Mouse (Mus musculus): ENCODE measurements around the gene Gusb. TPM values are rescaled to one million over a fixed set of nuclear protein-coding genes. Genes with fewer than 3 reads are reported as not detected.
"Not testable (repeated sequence)": the region's sequence is repeated elsewhere in the genome, so short reads cannot be mapped to it uniquely, and the experiment has no call there.

Gusb gene
- polyA plus RNA-seq, 1 experiment from 2014 or later: 25.8 TPM

DNA sequence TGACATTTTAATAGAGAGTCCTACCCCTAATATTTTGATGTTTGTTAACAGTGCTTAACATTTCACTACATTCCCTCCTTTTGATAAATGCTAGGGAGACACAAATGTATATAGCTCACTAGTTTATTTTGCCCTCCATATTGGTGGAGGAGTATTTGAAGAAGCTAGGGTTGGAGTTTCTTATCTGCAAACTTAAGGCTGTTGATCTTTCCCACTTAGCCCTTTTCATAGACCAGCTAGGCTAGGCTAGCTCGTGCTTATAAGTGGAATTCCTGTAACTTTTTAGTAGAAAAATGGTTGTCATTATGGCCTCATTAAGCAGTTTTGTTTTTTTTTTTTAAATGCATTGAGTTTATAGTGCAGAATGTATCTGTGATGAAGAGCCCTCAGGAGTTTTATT is 59.4 kb downstream of the Gusb start:
- no peak overlapping the region for H3K9ac ChIP-seq (replicated peaks; ENCODE audit: low read length)
- DNase-seq (no peak), ATAC-seq (ENCODE audit: low FRiP score, low TSS enrichment) (no peak)
- no peaks in the 10 kb centered on the region for H3K27me3 ChIP-seq (ENCODE audit: control insufficient read depth, insufficient read depth, low read length)
- no peaks in the 10 kb centered on the region for H3K9me3 ChIP-seq (ENCODE audit: control insufficient read depth, low read length)
- peak overlapping the region; percentile 21; the same call in 1 of the 2 replicates for H3K4me2 ChIP-seq (ENCODE audit: low read length)
- 88% methylated on average over 1 of the region's 1 CpGs for WGBS
- peaks cover 4% of the 10 kb centered on the region; the same call in 1 of the 2 replicates for H3K4me1 ChIP-seq (ENCODE audit: control insufficient read depth, insufficient read depth, low read length)
- H3K36me3 ChIP-seq (ENCODE audit: control insufficient read depth, insufficient read depth, low read length): 0 out of 2 replicates have a peak, but pooled peaks cover 2% of the 10 kb centered on the region
- H3K4me3 ChIP-seq (replicated peaks; ENCODE audit: low read depth, low read length): no peak overlapping the region
- H3K27ac ChIP-seq (replicated peaks; ENCODE audit: low read depth, low read length): no peak overlapping the region

DNA sequence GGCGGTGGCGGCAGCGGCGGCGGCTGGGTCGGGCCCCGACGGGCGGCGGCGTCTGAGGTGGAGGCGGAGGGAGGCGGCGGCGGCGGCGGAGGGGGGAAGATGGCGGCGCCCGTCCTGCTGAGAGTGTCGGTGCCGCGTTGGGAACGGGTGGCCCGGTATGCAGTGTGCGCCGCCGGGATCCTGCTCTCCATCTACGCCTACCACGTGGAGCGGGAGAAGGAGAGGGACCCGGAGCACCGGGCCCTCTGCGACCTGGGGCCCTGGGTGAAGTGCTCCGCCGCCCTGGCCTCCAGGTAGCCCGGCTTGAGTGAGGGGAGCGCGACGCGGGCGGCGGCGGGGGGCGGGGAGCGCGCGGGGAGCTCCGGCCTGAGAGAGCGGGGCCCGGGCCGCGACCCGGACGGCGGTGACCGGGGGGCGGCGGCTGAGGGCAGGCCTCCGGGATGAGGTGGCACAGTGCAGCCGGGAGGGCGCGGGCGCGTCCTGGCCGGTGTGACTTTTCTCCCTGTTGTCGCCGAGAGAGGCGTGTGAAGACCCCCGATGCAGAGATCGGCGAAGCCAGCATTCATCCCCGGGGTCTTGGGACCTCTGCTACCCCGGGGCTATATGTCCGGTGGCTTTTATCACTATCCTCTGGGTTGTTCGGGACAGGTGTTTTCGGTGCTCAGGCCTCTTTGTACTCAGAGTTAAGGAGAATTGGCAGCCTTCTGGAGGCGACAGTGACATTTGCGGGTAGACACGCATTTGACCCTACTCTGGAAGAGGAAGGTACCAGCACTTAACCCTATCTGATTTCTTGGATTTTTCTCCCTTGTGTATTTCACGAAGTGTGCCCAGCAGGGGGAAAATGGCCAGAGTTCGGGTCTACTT is 60.5 kb downstream of the Gusb start:
- Histone ChIP-seq H3K9ac (replicated peaks; ENCODE audit: low read length) (peak overlapping the region; percentile 84), H3K4me3 (replicated peaks; ENCODE audit: low read depth, low read length) (peak overlapping the region; percentile 78), H3K4me2 (ENCODE audit: low read length) (peak overlapping the region; percentile 83), H3K27ac (replicated peaks; ENCODE audit: low read depth, low read length) (peak overlapping the region; percentile 70; the same call in 1 of the 2 replicates)
- not testable (repeated sequence) for H3K27me3 ChIP-seq (ENCODE audit: control insufficient read depth, insufficient read depth, low read length); H3K4me1 ChIP-seq (ENCODE audit: control insufficient read depth, insufficient read depth, low read length); H3K36me3 ChIP-seq (ENCODE audit: control insufficient read depth, insufficient read depth, low read length); H3K9me3 ChIP-seq (ENCODE audit: control insufficient read depth, low read length)
- ATAC-seq (ENCODE audit: low FRiP score, low TSS enrichment) (peak; percentile 77), DNase-seq (peak; percentile 45)
- under 1% methylated on average over 53 of the region's 82 CpGs for WGBS

DNA sequence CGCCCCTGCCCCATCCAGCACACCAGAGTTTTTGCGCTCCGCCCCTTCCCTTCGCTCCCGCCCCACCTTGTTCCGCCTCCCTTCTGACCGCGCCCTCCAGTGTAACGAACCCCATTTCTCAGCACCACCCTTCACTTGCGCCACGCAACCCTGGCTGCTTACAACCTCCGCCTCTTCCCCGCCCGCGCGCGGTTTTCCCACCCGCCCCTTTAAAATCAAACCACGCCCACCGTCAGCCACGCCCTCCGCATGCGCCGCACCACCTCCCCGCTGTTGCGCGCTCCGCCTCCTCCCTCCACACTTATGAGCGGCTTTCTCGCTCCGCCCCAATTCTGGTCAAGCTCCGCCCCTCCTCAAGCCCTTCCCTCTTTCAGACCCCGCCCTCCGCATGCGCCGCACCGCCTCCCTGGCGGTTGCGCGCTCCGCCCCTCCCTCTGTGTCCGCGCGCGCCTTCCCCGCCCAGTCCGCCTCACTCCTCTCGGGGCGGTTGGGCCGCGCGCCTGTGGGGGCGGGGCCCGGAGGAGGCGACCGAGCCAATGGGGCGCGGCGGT is 61.3 kb downstream of the Gusb start, which contains the start of gene Vkorc1l1:
Vkorc1l1 (plus strand) TSS at position 476 of the 551 bp plus-strand sequence.
- peak within 1 kb of the TSS; percentile 84 for H3K9ac ChIP-seq (replicated peaks; ENCODE audit: low read length)
- no peaks in the 10 kb centered on the region for H3K27me3 ChIP-seq (ENCODE audit: control insufficient read depth, insufficient read depth, low read length)
- WGBS: 1% methylated on average over 59 of the region's 59 CpGs
- peaks cover 4% of the 10 kb centered on the region; the same call in 1 of the 2 replicates for H3K4me1 ChIP-seq (ENCODE audit: control insufficient read depth, insufficient read depth, low read length)
- H3K36me3 ChIP-seq (ENCODE audit: control insufficient read depth, insufficient read depth, low read length): 0 out of 2 replicates have a peak, but pooled peaks cover 2% of the 10 kb centered on the region
- peak; percentile 100 for DNase-seq
- peak; percentile 94 for ATAC-seq (ENCODE audit: low FRiP score, low TSS enrichment)
- peak within 1 kb of the TSS; percentile 70 for H3K27ac ChIP-seq (replicated peaks; ENCODE audit: low read depth, low read length)
- no peaks in the 10 kb centered on the region for H3K9me3 ChIP-seq (ENCODE audit: control insufficient read depth, low read length)
- H3K4me2 ChIP-seq (ENCODE audit: low read length): peak within 1 kb of the TSS; percentile 83
- H3K4me3 ChIP-seq (replicated peaks; ENCODE audit: low read depth, low read length): peak within 1 kb of the TSS; percentile 78

GRCm38 (mm10) chr5:129940736-129941494 is 61.9 kb downstream of the Gusb start:
- DNase-seq (no peak), ATAC-seq (ENCODE audit: low FRiP score, low TSS enrichment) (no peak)
- peaks cover 4% of the 10 kb centered on the region; the same call in 1 of the 2 replicates for H3K4me1 ChIP-seq (ENCODE audit: control insufficient read depth, insufficient read depth, low read length)
- H3K27me3 ChIP-seq (ENCODE audit: control insufficient read depth, insufficient read depth, low read length): no peaks in the 10 kb centered on the region
- 9% methylated on average over 9 of the region's 9 CpGs for WGBS
- H3K9me3 ChIP-seq (ENCODE audit: control insufficient read depth, low read length): no peaks in the 10 kb centered on the region
- peak overlapping the region; percentile 78 for H3K4me3 ChIP-seq (replicated peaks; ENCODE audit: low read depth, low read length)
- peak overlapping the region; percentile 14; the same call in 1 of the 2 replicates for H3K9ac ChIP-seq (replicated peaks; ENCODE audit: low read length)
- peak overlapping the region; percentile 52 for H3K4me2 ChIP-seq (ENCODE audit: low read length)
- H3K27ac ChIP-seq (replicated peaks; ENCODE audit: low read depth, low read length): peak overlapping the region; percentile 60
- 0 out of 2 replicates have a peak, but pooled peaks cover 2% of the 10 kb centered on the region for H3K36me3 ChIP-seq (ENCODE audit: control insufficient read depth, insufficient read depth, low read length)

- no peak for ATAC-seq (ENCODE audit: low FRiP score, low TSS enrichment)
- WGBS: 76% methylated on average over 2 of the region's 2 CpGs
Measured at GRCm38 (mm10) chr5:129940281-129940680, 62.6 kb downstream of the Gusb start.

More at GRCm38 (mm10) chr5:129940281-129940680, 62.6 kb downstream of the Gusb start:
- Histone ChIP-seq H3K36me3 (ENCODE audit: control insufficient read depth, insufficient read depth, low read length) (0 out of 2 replicates have a peak, but pooled peaks cover 2% of the 10 kb centered on the region), H3K4me1 (ENCODE audit: control insufficient read depth, insufficient read depth, low read length) (peaks cover 4% of the 10 kb centered on the region; the same call in 1 of the 2 replicates), H3K4me3 (replicated peaks; ENCODE audit: low read depth, low read length) (no peak overlapping the region), H3K27ac (replicated peaks; ENCODE audit: low read depth, low read length) (no peak overlapping the region), H3K9ac (replicated peaks; ENCODE audit: low read length) (no peak overlapping the region), H3K27me3 (ENCODE audit: control insufficient read depth, insufficient read depth, low read length) (no peaks in the 10 kb centered on the region), H3K9me3 (ENCODE audit: control insufficient read depth, low read length) (no peaks in the 10 kb centered on the region), H3K4me2 (ENCODE audit: low read length) (no peak overlapping the region)
- DNase-seq: no peak

Other genes with a start within 250 kb of the Gusb start
- 34.0 and 36.2 TPM in 2 replicates for gene Psph, start 215.6 kb downstream of the Gusb start, polyA plus RNA-seq (2014; fragmentation: Nextera tagmentation; extraction: Ambion mirVana)
- 21.7 and 30.6 TPM in 2 replicates for gene Sumf2, start 156.1 kb downstream of the Gusb start, polyA plus RNA-seq (2014; fragmentation: Nextera tagmentation; extraction: Ambion mirVana)
- gene Chchd2, start 115.6 kb downstream of the Gusb start, polyA plus RNA-seq (2014; fragmentation: Nextera tagmentation; extraction: Ambion mirVana): 748 and 816 TPM in 2 replicates
- 20.0 and 20.1 TPM in 2 replicates for gene Zbed5, start 107.3 kb downstream of the Gusb start, polyA plus RNA-seq (2014; fragmentation: Nextera tagmentation; extraction: Ambion mirVana)
- 0.22 and 0.94 TPM in 2 replicates for gene Phkg1, start 104.5 kb downstream of the Gusb start, polyA plus RNA-seq (2014; fragmentation: Nextera tagmentation; extraction: Ambion mirVana)
- 5.4 and 6.0 TPM in 2 replicates for gene Nupr1l, start 94.5 kb downstream of the Gusb start, polyA plus RNA-seq (2014; fragmentation: Nextera tagmentation; extraction: Ambion mirVana)
- gene Vkorc1l1, start 61.1 kb downstream of the Gusb start, polyA plus RNA-seq (2014; fragmentation: Nextera tagmentation; extraction: Ambion mirVana): 26.5 and 31.3 TPM in 2 replicates
- gene Asl, start 26.2 kb upstream of the Gusb start, polyA plus RNA-seq (2014; fragmentation: Nextera tagmentation; extraction: Ambion mirVana): 32.6 and 50.3 TPM in 2 replicates
- 54.8 and 72.9 TPM in 2 replicates for gene Crcp, start 26.2 kb upstream of the Gusb start, polyA plus RNA-seq (2014; fragmentation: Nextera tagmentation; extraction: Ambion mirVana)
- gene Tpst1, start 70.3 kb upstream of the Gusb start, polyA plus RNA-seq (2014; fragmentation: Nextera tagmentation; extraction: Ambion mirVana): 41.5 and 55.8 TPM in 2 replicates
- 14.8 and 15.5 TPM in 2 replicates for gene Kctd7, start 141.8 kb upstream of the Gusb start, polyA plus RNA-seq (2014; fragmentation: Nextera tagmentation; extraction: Ambion mirVana)
- gene Rabgef1, start 168.7 kb upstream of the Gusb start, polyA plus RNA-seq (2014; fragmentation: Nextera tagmentation; extraction: Ambion mirVana): 38.9 and 40.3 TPM in 2 replicates
- 29.5 and 33.2 TPM in 2 replicates for gene Tmem248, start 214.0 kb upstream of the Gusb start, polyA plus RNA-seq (2014; fragmentation: Nextera tagmentation; extraction: Ambion mirVana)